Mouse (Mus musculus) adrenal gland, postnatal 36 days (tissue): ENCODE measurements around the gene Kcnj14. TPM values are rescaled to one million over a fixed set of nuclear protein-coding genes. Genes with fewer than 3 reads are reported as not detected.

ENCODE experiments used
- DNase-seq, 2 experiments: peaks; one replicate each; pipeline ENCODE4 v3.0.0; 2021; ENCODE audit warnings: mixed read lengths in 1 of 2
- long read RNA-seq, 2 experiments: library from polyadenylated mRNA; stranded (forward); transcript quantifications; one replicate each; pipeline ENCODE4 v2.0.0; 2021; ENCODE audit warnings: borderline sequencing depth in 2 of 2
- total RNA-seq, 2 experiments: library from RNA; stranded (reverse); gene quantifications; 2 replicates each; pipeline ENCODE4 v1.2.3; 2021

The Kcnj14 gene
- total RNA-seq, result under 1 TPM; 0.16 to 0.53 TPM
- long read RNA-seq, experiment 1, result 0 reads
- long read RNA-seq, experiment 2, result 0 reads

DNA sequence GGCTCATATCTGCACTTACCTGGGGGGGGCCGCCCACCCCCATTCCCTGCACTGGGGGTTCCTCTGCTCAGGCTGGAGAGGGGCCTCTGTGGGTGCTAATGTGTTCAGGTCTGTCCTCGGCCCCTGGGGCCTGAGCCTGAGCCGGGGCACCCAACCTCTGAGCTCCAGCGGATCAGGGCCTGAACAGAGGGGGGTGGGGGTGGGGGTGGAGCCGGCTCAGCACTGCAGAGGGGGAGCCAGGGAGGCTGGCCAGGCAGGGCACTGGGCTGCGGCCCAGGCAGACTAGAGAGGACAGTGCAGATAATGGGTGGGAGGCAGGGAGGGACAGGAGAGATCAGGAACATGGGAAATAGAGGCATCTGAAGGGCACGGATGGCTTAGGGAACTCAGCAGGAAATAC, at the start of gene Kcnj14:
Gene Kcnj14, minus strand, starts transcription at position 185 of the 400 bp plus-strand sequence.
- DNase-seq, result no peak

DNA sequence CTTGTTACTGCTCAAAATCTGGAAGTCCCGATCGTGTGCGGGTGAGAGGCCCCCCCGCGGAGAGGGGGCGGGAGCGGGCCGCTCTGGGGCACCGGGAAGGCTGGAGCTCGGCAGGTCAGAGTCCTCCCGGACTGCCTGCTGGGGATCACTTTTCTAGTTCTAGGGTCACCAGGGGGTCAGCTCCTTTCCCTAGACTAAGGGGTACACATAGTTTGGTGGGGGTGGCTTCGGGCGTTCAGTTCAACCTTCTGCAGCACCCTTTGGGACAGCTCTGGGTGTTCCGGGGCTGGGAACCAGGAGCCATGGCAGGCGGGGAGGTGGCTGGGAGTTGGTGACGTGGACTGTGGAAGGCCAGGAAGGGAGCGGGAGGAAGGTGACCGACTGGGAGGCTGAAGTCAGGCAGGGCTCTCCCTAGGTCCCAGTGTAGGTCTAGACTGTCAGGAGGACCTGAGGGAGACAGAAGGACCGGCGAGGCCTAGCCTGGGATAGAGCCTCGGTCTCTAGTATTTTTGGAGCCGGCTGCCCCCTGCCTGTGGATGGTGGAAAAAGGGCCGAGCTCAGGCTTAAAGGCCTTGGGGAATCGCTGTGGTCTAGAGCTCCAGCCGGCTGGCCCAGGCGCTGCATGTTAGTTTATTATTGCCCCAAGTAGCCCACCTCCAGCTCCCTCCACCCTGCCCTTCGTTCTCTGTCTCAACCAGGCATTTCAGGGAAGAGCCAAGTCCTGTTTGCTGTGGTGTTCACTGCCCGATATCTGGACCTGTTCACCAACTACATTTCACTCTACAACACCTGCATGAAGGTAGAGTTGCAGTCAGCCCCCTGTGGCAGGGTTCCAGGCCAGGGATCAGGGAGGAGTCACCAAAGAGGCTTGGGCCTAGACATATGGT, 48.7 kb upstream of the Kcnj14 start:
- DNase-seq, result peak; percentile 71 to 80

DNA sequence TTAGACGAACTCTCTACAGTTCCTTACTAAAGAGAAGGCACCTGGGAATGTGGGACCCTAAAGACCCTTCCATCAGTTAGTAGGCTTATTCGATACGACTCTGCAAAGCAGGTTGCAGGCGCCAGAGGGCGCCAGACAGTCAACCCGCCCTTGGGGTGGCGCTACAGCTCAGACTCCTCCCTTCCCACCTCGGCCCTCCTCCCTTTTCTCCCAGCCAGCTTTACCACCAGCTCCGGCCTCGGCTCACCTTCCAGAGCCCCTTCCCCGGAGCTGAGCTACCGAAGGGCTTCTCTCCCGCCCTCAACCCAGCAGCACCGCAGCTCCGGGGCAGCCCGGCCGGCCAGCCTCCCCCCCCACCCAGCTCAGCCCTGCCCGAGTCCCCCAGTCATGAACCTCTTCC, 48.0 kb upstream of the Kcnj14 start, which contains the start of gene Kdelr1:
Gene Kdelr1, plus strand, starts transcription at position 149 of the 400 bp plus-strand sequence.
- peak; percentile 92 to 94 for DNase-seq

DNA sequence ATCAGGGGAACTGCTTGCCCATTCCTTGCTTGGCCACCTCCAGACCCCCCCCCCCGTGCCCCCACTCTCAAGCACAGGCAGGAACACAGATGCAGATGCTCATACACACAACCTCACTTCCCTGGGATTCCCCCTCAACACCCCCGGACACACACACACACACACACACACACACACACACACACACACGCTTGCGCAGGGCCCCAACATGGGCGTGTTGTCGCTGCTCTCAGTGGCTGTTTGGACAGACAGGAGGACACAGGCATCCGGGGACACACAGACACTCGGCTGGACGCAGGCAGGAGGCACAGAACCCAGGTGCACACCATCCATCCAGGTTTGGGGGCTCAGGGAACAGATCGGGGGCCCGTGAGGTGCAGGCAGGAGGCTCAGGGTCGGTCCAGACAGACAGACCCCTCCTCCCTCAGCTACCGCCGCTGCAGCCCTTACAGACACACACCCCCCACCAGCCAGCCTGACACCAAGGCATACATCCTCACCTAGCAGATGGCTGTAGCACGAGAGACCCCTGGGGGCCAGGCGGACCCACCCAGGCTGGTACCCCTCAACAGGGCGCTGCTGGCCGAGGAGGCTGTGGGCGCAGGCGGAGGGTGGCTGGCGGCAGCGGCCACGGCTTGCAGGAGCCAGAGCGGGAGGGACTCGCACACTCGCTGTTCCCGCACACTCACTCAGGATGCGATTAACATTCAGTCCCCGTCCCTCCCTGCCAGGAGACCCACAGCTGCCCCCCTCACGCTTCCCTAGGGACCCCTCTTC, 45.9 kb upstream of the Kcnj14 start:
- no peak for DNase-seq

DNA sequence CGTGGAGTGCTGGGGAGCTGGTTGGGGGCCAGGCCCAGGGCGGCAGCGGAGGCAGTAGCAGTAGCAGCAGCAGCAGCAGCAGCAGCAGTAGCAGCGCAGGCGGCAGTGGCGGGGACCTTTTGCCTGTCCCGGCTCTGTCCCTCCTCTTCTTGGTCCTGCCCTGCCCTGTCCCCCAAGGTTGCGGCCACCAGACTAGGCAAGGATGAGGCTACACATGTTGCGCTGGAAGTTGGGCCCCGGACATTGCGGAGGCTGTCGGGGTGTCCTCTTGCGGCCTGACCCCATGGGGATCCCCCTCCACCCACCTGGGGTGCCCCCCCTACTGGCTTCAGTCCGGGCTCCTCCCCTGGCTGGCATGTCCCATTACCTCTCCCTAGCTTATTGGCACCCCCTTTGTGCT, 45.2 kb upstream of the Kcnj14 start:
- DNase-seq, result peak; percentile 15 to 24

DNA sequence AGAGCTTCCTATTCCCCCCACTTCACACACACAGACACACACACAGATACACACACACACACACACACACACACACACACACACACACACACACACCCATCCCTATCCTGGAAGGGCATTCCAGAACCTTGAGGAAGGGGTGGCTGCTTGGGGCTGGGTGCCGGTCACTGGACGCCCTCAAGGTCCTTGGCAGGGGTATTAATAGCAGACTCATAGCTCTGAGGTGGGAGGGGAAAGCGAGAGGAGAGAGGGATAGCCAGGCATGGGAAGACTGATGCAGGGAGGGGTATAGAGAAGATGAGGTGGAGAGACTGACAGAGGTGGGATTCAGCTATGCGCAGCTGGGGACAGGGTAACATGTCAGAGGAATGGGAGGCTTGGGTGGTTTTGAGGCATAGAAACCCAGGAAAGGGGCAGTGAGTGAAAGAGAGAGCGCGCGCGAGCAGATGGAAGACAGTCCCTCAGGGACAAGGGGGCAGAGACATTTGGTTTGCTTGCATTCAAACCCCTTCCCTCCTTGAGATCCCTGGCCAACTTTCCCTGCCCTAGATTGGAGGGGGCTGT, 44.6 kb upstream of the Kcnj14 start:
- peak; percentile 30 to 36 for DNase-seq

DNA sequence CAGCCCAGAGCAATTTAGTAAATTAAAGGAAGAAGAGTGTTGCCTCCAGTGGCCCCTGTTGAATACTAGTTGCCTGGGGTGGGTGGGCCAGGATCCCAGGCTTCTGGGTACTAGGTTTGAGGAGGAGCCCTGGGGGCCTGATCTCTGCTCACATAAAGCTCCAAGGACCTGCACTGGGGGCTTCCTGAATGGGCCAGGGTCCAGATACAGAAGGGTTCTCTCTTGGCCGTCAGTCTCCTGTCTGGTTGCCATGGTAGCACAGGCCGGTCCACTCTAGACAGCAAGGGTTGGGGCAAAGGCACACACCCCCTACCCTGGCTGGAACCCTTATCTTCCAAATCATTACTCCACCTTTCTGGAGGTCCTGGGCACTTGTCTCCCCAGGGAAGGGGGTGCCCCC, 43.3 kb upstream of the Kcnj14 start:
- no peak for DNase-seq

DNA sequence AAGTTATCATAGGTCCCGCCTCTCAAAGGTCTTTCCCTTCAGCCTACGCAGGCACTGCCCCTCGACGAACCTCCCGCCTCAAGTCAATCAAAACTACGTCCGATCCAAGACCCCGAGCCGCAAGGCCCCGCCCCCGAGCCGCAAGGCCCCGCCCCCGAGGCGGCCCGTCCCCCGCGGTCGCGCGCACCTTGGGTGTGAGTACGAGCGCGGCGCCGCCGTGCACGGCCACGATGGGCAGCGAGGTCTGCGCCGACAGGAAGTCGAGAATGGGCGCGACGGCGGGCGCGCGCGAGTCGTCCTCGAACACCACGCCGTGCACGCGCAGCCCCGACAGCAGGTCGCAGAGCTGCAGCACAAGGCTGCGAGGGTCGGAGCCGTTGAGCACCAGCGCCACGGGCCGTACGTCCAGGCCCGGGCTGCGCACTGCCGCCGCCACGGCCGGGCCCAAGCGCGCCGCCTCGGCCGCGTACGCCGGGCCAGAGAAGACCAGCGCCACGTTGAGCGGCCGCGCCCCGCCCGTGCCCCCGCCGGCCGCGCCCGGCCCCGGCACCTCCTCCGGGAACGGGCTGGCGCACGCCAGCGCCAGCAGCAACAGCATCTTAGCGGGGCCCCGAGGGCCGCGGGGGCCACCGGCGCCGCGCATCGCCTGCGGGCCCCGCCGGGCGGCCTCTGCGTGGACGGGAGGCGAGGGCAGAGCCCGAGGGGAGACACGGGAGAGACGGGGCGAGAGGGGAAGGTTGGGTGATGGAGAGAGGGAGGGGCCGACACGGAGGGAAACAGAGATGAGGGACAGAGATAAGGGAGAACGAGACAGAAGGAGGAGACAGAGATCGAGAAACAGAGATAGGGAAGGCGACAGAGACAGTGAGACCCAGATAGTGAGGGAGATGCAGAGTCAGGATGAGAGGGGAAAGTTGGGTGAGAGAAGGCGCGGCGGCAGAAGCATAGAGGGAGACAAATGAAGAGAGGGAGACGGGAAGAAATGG, 41.6 kb upstream of the Kcnj14 start:
- DNase-seq, result peak; percentile 94 to 97

DNA sequence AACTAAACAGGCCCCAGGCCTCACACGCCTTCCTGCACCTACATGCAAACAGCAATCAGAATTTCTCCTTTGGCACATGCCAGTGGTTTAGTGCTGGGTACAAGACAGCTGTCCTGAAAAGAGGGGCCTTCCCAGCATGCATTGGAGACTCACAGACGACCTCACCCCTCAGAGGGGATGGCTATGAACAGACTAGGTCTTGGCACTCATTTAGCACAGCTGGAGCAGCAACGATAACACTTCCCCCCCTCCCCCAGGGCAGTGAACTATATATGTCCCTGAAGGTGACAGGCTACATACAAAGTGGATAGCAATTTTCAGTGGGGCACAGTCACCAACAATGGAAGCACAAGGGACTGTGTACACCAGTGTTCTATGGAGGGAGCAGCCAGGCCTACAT, 39.9 kb upstream of the Kcnj14 start:
- DNase-seq, result no peak

DNA sequence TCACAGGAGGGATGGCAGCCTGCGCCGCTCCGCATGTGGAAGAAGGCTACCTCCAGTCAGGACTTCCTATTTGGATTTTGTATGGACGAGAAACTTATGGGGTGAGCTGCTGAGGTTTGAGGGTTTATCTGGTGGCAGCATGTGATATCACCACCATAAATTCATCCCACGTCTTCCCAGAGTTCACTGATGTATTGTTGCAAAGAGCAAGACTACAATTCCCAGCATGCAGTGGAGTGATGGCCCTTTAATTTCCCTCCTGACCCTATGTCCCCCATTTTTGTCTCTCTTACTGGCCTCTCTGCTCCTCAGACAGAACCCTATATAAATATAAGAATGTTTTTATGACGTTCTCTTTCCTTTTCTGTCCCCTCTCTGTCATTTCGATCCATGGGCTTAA, 38.2 kb upstream of the Kcnj14 start:
- no peak for DNase-seq

DNA sequence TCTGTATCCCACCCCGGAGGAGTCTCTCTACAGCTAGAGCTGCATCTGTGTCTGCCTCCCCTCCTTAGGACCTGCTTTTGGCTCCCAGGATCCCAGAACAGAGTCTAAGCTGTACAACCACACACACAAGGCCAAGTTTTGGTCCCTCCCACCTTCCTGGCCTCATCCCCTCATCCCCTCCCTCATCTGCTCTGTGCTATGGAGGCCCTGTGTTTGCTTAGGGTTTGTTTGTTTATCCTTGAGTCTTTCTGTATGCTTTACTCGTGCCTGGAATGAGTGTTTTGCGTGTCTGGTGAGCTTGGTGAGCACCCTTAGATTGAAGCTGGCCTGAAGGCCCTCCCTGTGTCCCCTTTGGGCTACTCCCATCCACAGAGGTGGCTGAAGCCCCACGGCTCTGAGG, 34.4 kb upstream of the Kcnj14 start:
- no peak for DNase-seq

DNA sequence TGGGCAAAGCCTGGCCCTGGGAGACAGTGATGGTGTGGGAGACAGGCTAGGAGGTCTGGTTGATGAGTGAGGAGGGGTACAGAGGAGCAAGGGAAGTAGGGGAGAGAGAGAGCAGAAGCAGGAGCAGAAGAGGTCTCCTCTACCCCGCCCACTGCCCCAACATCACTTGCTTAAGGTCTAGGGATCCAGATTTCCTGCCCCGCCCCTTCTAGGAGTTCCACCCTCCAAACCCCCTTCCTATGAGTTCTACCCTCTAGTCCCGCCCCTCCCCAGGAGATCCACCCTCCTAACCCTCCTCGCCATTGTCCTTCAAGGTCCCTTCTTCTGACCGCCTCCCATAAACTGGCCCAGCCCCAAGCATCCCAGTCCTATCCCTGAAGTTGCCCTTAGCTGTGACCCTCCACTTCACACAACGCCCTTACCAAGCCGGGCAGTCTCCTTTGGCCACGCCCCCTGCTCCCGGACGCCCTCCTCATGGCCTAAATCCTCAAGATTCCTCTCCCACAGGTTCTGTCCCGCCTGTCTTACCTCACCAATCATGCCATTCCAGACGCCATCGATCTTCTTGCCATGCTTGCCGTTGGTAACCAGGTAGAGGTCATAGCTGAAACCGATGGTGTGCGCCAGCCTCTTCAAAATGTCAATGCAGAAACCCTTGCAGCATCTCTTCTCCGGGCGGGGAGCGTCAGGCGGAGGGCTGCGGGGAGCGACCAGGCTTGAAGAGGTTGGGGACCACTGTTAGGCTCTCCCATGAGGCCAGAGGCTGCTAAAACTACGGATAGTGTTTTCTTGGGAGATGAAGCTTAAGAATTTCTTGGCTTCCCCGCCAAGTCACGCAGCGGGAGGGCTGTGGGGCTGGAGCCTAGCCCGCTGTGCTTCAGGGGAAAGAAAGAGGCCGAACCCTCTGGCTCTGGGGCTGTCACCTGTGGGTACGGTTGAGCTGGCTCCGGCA, 32.6 kb upstream of the Kcnj14 start:
- DNase-seq, result peak in 1 of 2 experiments; percentile 29

DNA sequence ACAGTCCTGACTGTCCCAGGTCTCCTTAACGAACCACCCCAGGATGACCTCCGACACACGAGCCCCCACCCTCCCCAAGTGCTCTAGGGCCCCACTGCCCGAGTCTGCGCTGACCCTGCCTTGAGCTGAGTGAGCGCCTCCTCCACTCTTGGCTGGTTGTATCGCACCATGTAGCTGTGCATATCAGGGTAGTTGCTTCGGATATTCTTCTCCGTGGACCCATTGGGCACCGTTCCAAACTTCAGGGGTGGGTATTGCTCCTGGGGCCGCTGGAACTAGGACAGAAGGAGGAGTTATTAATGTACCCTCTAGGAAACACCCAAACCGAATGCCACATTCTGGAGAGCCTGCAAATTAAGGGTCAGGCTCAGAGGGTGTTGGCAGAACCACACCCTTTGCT, 28.5 kb upstream of the Kcnj14 start:
- DNase-seq, result no peak

DNA sequence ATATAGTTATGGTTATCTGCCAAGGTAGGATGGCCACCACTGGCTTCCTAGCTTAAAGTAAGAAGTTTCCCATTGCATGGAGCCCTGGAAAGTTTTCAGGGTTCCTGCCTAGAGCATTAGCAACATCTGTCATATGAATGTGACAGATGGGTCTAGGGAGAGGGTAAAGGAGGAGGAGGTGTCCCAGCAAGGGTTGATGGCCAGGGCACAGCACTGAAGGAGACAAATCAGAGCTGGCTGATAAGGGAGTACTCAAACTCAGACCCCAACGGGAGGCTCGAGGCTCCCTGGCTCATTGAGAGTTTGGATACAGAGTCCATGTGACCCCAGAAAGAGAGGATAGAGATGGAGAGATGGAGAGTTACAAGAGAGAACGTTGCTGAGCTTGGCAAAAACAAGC, 26.1 kb upstream of the Kcnj14 start:
- DNase-seq, result peak in 1 of 2 experiments; percentile 20

DNA sequence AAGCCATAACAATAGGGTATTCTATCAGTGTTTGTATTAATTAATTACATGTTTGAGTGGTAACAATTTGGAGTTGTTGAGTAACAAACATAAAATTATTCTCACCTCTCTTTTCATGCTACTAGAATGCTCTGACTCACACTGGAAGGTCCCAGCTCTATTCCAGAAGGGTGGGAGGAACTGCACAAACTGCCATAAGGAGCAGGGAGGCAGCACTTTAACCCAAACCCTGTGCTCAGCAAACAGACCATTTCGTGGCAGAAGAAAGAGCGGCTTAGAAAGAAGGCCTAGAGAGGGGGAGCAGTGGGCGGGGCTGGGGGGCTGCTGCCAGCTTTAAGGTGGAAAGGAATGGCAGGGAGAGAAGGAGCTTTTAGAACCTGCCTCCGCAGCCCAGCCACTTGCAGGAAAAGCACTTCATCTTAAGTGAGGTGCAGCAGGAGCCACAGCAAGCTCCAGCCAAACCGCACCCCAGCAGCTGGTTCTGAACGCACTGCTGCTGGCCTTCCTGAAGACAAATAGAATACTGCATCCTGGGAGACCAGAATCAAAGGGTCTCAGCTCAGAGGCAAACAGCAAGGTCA, 24.0 kb upstream of the Kcnj14 start:
- no peak for DNase-seq

DNA sequence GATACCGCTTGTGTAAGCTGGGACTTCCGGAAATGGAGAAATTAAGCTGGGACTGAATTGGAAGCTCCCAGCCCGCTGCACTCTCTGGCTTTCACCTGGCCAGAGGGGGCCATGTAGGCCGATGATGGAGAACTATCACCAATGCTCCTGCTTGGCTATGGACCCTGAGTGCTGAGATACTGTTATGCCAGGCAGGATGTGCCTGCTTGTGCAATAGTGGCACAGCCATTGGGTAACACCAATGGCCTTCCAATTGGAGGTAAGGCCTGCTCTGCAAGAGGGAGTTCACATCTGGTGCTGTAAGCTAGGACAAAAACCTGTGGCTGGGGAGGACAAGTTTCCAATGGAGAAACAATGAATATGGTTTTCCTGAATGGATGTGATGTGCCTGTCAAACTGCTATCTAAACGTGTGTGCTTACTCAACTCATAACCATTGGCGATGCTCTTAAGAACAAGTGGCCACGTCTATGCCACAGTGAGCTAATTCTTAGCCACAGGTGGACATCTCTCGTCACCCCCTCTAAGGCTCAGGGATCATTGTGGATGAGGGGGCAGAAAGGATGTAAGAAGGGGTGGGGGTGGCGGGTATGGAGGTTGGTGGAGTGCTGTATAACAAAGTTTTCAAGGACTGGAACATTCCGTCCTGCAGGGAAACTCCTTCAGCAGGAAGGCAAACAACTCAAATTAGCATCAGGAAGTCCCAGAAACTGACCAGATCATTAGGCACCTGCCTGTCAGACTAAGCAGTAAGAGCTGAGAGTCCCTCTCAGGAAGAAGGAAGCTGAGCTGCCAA, 18.6 kb upstream of the Kcnj14 start:
- DNase-seq, result no peak

DNA sequence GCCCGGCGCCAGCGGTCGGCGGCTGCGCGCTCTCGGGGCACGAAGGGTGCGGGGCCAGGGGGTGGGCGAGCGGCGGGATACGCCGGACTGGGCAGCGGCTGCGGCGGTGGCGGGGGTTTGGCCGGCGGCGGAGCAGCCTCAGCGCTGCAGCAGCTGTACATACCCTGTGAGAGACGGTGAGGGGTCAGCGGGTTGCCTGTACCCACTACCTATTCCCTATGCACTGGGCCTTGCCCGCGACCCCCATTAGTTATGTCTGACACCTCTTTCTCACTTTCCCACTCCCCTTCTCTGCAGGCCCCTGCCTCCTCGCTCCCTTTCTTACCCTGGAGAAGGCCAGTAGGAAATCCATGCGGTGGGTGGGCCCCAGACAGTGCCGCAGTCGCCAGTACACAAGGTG, 9.3 kb upstream of the Kcnj14 start:
- DNase-seq, result no peak

DNA sequence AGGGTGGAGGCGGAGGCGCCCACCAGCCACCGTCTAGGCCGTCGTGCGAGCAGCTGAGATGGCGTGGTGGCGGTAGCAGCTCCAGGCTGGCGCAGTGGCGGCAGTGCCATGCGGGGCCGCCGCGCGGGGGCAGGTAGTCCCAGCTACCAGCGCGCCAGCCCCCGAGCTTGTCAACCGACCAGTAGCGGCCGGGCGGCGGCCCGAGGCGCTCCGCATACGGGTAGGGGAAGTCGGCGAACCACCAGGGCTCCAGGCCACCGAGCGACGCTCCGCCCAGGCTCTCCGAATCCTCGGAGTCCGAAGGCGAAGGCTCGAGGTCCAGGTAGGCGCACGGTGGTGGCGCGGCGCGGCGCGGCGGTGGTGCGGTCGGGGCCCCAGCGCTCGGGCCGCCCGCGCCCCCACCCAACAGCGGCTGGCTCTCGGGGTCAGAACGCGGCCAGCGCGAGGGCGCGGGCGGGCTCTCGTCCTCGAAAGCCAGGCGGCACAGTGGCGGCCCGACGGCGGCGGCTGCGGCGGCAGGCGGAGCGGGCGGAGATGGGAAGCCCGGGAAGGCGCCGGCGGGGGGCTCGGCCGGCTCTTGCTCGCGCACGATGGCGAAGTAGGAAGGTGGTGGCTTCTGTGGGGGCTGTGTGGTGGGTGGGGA, 8.7 kb upstream of the Kcnj14 start:
- peak in 1 of 2 experiments; percentile 33 for DNase-seq

DNA sequence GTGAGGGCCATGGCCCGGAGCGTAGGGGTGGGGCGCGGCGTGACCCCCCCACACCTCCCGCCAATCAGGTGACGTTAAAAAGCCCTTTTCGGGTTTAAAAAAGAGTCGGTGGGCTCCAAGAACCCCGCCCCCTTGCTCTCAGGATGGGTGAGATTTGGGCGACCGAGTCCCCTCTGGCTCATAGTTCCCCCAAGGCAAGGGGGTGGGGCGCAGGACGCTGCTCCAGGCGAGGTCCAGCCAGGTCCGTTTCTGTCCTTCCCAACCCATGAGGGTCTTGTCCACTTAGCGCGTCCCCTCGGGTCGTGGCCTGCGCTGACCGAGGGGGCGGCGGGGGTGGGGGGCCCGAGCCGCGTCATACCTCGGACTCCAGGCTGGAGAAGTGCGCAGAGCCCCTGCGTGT, 7.8 kb upstream of the Kcnj14 start:
- DNase-seq, result no peak
